Mouse (Mus musculus) erythroblast, embryonic 14.5 days (primary cell): ENCODE results near the gene Cog5. TPM values are rescaled to one million over a fixed set of nuclear protein-coding genes. Genes with fewer than 3 reads are reported as not detected.

Experiments used
- H3K27me3 ChIP-seq: 2 replicates; pipeline ENCODE4 v1.6.1; 2012; ENCODE audit warnings: inconsistent platforms; ENCODE audit not compliant: control insufficient read depth
- H3K36me3 ChIP-seq: 2 replicates; pipeline ENCODE4 v1.6.1; 2012; ENCODE audit warnings: mild to moderate bottlenecking, inconsistent platforms; ENCODE audit not compliant: control insufficient read depth
- H3K4me1 ChIP-seq: 2 replicates; pipeline ENCODE4 v1.6.1; 2012; ENCODE audit warnings: inconsistent platforms; ENCODE audit not compliant: control insufficient read depth
- H3K4me3 ChIP-seq: replicated peaks from 2 replicates; pipeline ENCODE3; 2012; ENCODE audit warnings: moderate library complexity, mild to moderate bottlenecking, inconsistent platforms
- H3K9me3 ChIP-seq: 2 replicates; pipeline ENCODE4 v1.6.1; 2012; ENCODE audit warnings: low read length, inconsistent platforms, mixed read lengths; ENCODE audit not compliant: control insufficient read depth
- GATA1 ChIP-seq: IDR thresholded peaks from 2 replicates; pipeline ENCODE4 v1.6.1; 2012; ENCODE audit warnings: low read length, inconsistent platforms, mixed read lengths
- TAL1 ChIP-seq: IDR thresholded peaks from 3 replicates; pipeline ENCODE4 v1.6.1; 2012; ENCODE audit warnings: low read length, inconsistent platforms, mixed read lengths
- polyA plus RNA-seq: library from polyadenylated mRNA; stranded (reverse); fragments of >175 nt; gene quantifications from 2 replicates; pipeline ENCODE4 v1.2.3, GENCODE M21; 2012

Gene Cog5
- polyA plus RNA-seq, 1 experiment = 0.03 TPM

DNA sequence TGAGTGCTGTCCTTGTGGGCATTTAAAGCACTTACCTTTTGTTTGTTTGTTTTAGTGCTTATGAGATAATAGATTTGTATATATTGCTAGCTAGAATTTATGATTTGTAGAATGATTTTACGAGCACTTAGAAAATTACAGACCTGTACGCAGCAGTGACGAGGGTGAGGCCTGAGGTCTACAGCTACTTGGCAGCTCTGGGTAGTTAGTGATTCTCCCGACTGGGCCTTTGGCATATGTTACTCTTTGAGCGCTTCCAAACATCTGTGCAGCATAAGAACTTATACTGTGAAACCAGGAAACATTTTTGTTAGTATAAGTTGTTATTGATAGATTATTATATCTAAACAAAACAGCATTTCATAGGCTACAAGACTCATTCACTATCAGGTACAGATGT lies 46.7 kb downstream of the Cog5 start:
- no peak for TF ChIP-seq TAL1
- no peak for TF ChIP-seq GATA1
- peaks cover 3% of the 10 kb centered on the region for H3K36me3 ChIP-seq
- no peak overlapping the region for H3K4me3 ChIP-seq
- H3K9me3 ChIP-seq = peaks cover 3% of the 10 kb centered on the region; the same call in 1 of the 2 replicates
- no peaks in the 10 kb centered on the region for H3K4me1 ChIP-seq
- no peaks in the 10 kb centered on the region for H3K27me3 ChIP-seq

DNA sequence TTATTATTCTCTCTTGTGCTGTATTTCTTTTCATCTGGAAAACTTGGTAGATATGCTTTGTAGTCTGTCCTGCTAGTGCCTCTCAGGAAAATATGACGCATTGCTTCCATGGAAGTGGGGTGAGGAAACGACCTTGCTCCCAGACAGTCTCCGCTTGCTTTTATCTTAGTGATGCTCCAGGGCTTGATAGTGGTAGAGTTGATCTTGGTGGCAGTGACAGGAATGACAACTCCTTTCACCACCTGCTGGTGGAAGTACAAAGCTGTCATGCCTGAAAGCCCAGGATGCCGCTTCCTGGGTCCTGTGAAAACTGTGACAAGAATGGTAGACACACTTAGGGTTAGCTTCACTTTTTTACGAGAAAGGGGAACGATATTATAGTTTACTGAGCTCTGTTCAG lies 49.2 kb downstream of the Cog5 start:
- no peak overlapping the region for H3K4me3 ChIP-seq
- H3K27me3 ChIP-seq = no peaks in the 10 kb centered on the region
- no peaks in the 10 kb centered on the region for H3K36me3 ChIP-seq
- TF ChIP-seq TAL1 (no peak), GATA1 (no peak)
- no peaks in the 10 kb centered on the region for H3K9me3 ChIP-seq
- H3K4me1 ChIP-seq = no peaks in the 10 kb centered on the region

DNA sequence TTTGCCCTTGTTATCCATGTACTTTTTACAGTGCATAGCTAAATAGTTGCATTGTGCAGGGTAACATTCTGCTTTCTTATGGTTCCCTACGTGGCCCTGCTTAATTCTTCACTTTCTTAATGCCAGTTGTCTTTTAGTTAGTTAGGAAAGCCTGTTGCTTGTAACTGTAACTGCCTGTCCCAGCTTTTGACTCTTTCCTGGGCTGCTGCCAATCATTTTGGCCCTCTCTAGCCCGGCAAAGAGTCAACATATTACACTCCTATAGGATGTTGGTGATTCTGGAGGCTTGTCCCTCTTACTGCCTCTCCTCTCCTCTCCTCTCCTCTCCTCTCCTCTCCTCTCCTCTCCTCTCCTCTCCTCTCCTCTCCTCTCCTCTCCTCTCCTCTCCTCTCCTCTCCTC lies 51.5 kb downstream of the Cog5 start:
- H3K27me3 ChIP-seq = no peaks in the 10 kb centered on the region
- no peaks in the 10 kb centered on the region for H3K9me3 ChIP-seq
- no peaks in the 10 kb centered on the region for H3K36me3 ChIP-seq
- no peak for TF ChIP-seq TAL1
- no peak for TF ChIP-seq GATA1
- no peaks in the 10 kb centered on the region for H3K4me1 ChIP-seq
- H3K4me3 ChIP-seq = no peak overlapping the region

DNA sequence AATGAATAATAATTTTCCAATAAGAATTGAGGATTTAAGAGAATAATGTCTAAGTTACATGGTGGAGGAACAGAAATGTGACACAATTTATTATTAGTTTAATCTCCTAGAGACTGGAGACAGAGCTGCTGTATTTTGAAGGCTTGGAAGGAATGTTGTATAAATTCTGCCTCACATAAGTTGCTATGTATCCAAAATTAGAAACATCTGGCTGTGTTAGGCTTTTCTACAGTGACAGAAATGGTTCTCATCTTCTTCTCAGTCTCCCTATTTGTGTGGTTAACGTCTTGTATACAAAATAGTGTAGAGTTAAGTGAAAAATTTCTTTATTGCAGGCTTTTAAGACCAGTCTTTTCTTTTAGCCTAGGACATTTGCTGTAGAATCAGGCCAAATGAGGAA lies 52.9 kb downstream of the Cog5 start:
- H3K36me3 ChIP-seq = no peaks in the 10 kb centered on the region
- no peaks in the 10 kb centered on the region for H3K27me3 ChIP-seq
- TF ChIP-seq GATA1 = no peak
- TF ChIP-seq TAL1 = no peak
- no peaks in the 10 kb centered on the region for H3K4me1 ChIP-seq
- no peak overlapping the region for H3K4me3 ChIP-seq
- H3K9me3 ChIP-seq = no peaks in the 10 kb centered on the region

DNA sequence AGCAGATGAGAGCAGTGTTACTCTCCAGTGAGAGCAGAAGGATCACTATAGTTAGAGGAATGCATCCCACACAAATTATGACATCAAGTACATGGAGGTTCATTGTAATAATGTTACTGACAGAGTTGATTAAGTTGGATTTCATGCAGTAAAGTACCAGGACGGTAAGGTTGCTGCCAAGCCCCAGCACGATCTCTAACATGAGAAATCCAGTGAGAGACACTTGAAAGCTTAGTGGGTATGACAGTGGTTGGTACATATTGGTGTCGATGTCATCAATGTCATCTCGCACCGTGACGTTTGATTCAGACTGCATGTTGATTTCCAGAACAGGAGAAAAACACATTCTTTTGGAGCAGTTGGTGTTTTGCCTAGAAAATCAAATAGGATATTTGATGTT lies 55.0 kb downstream of the Cog5 start:
- Histone ChIP-seq H3K36me3 (no peaks in the 10 kb centered on the region), H3K9me3 (no peaks in the 10 kb centered on the region), H3K4me3 (no peak overlapping the region), H3K27me3 (no peaks in the 10 kb centered on the region), H3K4me1 (no peaks in the 10 kb centered on the region)
- TF ChIP-seq GATA1 = no peak
- TF ChIP-seq TAL1 = no peak

DNA sequence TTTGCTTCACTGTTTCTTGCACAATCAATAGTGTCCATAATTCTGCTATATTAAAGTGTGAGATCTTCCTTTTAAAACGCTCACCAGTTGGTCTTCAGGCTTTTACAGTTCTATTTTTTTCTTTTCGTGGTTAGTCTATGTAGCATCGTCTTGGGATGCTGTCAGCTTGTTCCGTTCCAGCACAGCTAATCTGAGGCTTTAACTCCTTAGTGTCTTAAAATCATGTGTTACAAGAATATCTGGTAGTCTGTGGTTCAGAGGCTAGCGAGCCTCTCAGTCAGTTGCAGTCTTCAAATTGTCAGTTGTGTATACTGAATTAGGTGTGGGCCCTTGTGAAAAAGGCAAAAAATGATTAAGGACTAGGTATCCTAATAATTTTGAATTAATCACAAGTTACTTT lies 57.6 kb downstream of the Cog5 start:
- Histone ChIP-seq H3K4me1 (no peaks in the 10 kb centered on the region), H3K27me3 (no peaks in the 10 kb centered on the region), H3K9me3 (no peaks in the 10 kb centered on the region), H3K4me3 (no peak overlapping the region), H3K36me3 (no peaks in the 10 kb centered on the region)
- TF ChIP-seq TAL1 = no peak
- TF ChIP-seq GATA1 = no peak

DNA sequence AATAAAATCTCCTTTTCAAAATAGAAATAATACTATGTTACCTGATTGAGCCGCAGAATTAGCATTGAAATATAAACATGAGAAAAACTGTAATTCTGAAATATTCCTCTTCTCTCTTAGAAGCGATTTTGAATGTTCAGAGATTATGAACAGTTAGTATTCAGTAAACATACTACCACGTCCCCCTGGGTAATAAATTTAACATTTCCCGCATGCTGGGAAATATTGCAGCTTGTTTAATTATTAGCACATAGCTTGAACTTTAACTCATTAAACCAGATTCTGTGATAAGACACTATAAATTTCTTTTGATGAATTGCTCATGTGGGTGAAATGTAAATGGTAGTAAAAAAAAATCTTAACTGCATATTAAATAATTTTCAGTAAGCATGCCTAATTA lies 58.1 kb downstream of the Cog5 start:
- no peak overlapping the region for H3K4me3 ChIP-seq
- no peaks in the 10 kb centered on the region for H3K4me1 ChIP-seq
- TF ChIP-seq TAL1 (no peak), GATA1 (no peak)
- no peaks in the 10 kb centered on the region for H3K9me3 ChIP-seq
- no peaks in the 10 kb centered on the region for H3K36me3 ChIP-seq
- no peaks in the 10 kb centered on the region for H3K27me3 ChIP-seq

DNA sequence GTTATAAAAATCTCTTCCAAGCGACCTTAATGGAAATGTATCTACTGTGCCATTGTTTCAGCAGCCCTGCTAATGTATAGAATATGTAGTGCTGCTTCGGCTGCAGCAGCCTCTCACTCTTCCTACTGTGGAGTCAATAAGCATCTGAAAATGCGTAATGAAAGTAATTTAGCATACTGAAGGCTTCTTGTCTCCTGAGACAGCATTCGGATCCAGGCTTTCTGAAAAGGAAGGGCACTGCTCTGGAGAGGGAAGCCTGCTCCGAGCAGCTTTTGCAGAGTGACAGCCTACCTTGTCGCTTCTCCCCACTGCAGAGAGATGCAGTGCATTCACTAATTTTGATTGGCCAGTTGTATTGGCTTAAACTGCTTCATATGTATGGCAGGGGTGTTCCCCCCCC lies 58.9 kb downstream of the Cog5 start, which contains the start of gene Gpr22:
Gene Gpr22, minus strand, starts transcription at position 348 of the 400 bp plus-strand sequence.
- H3K9me3 ChIP-seq = no peaks in the 10 kb centered on the region
- H3K4me3 ChIP-seq = no peak within 1 kb of the TSS
- no peak for TF ChIP-seq TAL1
- no peak for TF ChIP-seq GATA1
- no peaks in the 10 kb centered on the region for H3K4me1 ChIP-seq
- no peaks in the 10 kb centered on the region for H3K27me3 ChIP-seq
- no peaks in the 10 kb centered on the region for H3K36me3 ChIP-seq

DNA sequence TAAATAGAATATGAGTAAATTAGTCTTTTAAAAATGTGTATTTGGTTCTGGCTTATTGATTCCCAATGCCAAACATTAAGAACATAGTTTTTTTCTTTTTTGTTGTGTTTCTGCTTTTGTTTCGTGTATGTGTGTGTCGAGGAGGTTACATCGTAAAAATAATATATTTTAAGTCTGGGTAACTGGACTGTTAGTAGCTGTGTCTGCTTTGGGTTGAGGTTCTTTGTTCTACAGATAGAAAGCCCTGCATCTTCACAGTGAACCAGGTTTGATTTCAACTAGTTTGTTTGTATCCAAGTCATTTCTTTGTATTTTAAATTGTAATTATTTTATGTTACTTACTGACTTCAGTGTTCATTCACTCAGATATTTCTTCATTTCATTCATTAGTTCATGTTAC lies 59.4 kb downstream of the Cog5 start:
- TF ChIP-seq TAL1 = no peak
- TF ChIP-seq GATA1 = no peak
- Histone ChIP-seq H3K9me3 (no peaks in the 10 kb centered on the region), H3K4me1 (no peaks in the 10 kb centered on the region; the same call in 1 of the 2 replicates), H3K36me3 (no peaks in the 10 kb centered on the region), H3K4me3 (no peak overlapping the region), H3K27me3 (no peaks in the 10 kb centered on the region)

DNA sequence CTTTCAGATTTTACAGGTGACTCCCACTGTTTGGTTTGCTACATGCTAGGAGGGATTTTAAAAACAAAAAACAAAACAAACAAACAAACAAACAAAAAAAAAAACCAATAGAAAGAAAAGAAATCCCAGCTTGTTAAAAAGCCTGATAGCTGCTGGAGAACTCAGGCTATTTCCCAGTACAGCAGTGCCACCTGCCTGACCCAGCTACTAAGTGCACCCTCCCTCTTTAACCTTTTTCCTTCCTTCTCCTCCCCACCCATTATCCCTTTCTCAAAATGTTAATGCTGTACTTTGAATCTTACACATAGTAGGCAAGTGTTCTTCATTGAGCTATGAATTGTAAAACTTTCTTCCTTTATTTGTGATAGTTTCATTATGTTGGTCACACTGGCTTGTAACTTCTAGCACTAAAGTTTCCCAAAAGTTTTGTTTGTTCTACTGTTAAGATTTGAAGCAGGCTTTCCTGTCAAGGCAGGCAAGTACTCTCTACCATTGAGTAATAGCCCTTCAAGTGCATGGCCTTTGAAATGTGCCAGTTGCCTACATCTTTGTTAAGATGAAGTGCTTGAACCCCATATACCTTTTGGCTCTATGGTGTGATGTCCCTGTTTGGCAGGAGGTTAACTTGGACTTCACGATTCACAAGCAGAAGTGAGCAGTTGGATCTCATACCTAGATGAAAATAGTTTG lies 65.1 kb downstream of the Cog5 start:
- no peak overlapping the region for H3K4me3 ChIP-seq
- no peaks in the 10 kb centered on the region for H3K27me3 ChIP-seq
- H3K9me3 ChIP-seq = no peaks in the 10 kb centered on the region
- TF ChIP-seq TAL1 (no peak), GATA1 (no peak)
- no peaks in the 10 kb centered on the region; the same call in 1 of the 2 replicates for H3K4me1 ChIP-seq
- no peaks in the 10 kb centered on the region for H3K36me3 ChIP-seq
